Mouse (Mus musculus) bone marrow macrophage, adult 2 months (primary cell): ENCODE measurements around the gene Fam120b. TPM values are rescaled to one million over a fixed set of nuclear protein-coding genes. Genes with fewer than 3 reads are reported as not detected.

Experiments used
- H3K27ac ChIP-seq: 2 replicates; pipeline ENCODE4 v1.5.1; 2012; ENCODE audit warnings: low read depth, low read length; ENCODE audit not compliant: insufficient read depth
- H3K4me1 ChIP-seq: 2 replicates; pipeline ENCODE4 v1.6.1; 2012; ENCODE audit warnings: low read length; ENCODE audit not compliant: control insufficient read depth, insufficient read depth
- H3K4me3 ChIP-seq: 2 replicates; pipeline ENCODE4 v1.5.1; 2012; ENCODE audit warnings: mild to moderate bottlenecking, low read length, moderate library complexity; ENCODE audit not compliant: insufficient read depth
- CTCF ChIP-seq: IDR thresholded peaks from 2 replicates; pipeline ENCODE4 v1.5.1; 2012; ENCODE audit warnings: low read depth, mild to moderate bottlenecking, low read length, moderate library complexity
- POLR2A ChIP-seq: IDR thresholded peaks from 2 replicates; pipeline ENCODE4 v1.6.1; 2012; ENCODE audit warnings: mild to moderate bottlenecking, low read depth, low read length, borderline replicate concordance
- polyA plus RNA-seq: library from polyadenylated mRNA; stranded (reverse); fragments of >200 nt; gene quantifications from 2 replicates; pipeline ENCODE4 v1.2.4, GENCODE M21; 2012; ENCODE audit not compliant: missing spikeins, insufficient read depth, insufficient read length

Fam120b gene
- polyA plus RNA-seq, 1 experiment: 21.8 TPM

DNA sequence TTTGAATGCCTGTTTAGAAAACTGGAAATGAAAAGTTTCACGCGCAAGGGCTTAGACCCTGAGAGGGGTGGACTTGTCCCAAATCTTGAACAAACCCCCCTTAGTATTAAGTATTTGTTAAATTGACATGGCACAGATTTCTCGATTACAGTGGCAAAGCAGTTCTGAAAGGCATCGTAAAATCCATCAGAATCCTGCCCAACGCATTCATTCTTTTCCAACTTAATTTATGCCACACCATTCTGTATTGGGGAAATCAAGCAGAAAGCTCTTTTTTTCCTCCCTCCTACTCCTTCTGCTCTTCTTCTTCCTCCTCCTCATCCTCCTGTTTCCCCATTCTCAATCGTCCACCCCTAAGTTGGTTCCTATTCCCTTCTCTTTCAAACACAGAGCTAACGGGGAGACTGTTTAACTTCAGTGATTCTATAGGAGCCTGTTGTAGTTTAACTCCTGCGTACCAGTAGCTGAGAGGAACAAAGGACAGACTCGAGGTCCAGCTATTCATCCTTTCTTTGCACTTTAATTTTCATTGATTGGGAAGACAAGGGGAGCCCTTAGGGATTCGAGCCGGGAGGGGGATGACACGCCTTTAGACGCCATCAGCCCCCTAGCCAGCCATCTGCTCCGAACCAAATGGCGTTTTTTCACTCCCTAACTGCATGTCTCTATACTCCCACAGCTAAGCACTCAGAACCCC lies 17.4 kb upstream of the Fam120b start:
- TF ChIP-seq CTCF (no peak), POLR2A (no peak)
- no peak overlapping the region for H3K27ac ChIP-seq
- H3K4me1 ChIP-seq: peaks cover 4% of the 10 kb centered on the region
- H3K4me3 ChIP-seq: no peak overlapping the region

DNA sequence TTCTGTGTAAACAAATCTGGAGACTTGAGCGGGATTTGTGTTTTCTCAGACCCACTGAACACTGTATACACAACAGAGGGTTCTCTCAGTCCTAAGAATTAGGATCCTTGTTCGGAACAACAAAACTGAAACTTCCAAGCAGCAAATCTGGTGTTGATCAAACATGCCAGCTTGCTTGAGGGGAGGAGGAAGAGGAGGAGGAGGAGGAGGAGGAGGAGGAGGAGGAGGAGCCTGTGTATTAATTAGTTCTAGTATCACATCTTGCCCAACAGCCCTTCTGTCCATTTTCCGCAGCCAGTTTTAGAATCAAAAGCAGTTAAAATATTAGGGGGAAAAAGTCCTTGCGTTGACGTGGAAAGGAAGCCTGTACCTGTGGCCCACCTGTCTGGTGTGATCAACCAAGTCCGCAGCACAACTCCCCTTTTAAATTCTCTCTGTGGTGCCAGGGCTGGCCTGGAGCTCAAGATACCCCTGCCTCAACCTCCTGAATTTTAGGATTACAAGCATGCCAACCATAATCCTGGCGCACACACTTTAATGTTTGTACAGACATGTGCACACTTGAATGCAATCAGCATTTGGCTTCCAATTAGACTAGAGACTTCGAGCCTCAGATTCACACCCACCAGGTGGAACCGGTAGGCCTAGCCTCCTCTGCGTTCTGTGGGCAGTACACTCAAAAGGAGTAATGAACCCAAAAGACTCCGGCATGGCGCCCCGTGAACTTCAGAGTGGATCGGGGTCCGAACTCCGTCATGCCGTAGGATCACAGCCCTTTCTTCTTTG lies 16.1 kb upstream of the Fam120b start:
- H3K4me1 ChIP-seq: peaks cover 4% of the 10 kb centered on the region
- H3K27ac ChIP-seq: no peak overlapping the region
- peak overlapping the region; percentile 36 for H3K4me3 ChIP-seq
- TF ChIP-seq POLR2A (no peak), CTCF (no peak)

DNA sequence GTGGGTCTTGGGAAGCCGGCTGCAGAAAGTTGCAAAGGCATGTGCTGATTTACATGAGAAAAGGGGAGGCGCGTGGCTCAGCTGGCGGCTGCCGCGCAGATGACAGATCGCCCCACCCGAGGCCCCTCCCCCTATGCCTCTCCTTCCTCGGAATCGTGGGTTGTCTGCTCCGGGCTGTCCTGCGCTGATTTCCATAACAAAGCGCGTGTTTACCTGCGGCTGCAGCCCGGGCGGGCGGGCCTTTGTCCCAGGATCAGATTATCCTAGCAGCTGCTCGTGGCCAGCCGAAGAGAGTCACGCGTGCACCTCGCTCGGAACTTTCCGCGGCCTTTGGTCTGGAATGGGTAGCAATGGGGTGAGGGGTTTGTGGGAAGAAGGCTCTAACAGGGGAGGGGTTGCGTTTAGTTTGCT lies 15.4 kb upstream of the Fam120b start:
- Histone ChIP-seq H3K27ac (no peak overlapping the region), H3K4me3 (peak overlapping the region; percentile 36), H3K4me1 (peaks cover 4% of the 10 kb centered on the region)
- no peak for TF ChIP-seq CTCF

DNA sequence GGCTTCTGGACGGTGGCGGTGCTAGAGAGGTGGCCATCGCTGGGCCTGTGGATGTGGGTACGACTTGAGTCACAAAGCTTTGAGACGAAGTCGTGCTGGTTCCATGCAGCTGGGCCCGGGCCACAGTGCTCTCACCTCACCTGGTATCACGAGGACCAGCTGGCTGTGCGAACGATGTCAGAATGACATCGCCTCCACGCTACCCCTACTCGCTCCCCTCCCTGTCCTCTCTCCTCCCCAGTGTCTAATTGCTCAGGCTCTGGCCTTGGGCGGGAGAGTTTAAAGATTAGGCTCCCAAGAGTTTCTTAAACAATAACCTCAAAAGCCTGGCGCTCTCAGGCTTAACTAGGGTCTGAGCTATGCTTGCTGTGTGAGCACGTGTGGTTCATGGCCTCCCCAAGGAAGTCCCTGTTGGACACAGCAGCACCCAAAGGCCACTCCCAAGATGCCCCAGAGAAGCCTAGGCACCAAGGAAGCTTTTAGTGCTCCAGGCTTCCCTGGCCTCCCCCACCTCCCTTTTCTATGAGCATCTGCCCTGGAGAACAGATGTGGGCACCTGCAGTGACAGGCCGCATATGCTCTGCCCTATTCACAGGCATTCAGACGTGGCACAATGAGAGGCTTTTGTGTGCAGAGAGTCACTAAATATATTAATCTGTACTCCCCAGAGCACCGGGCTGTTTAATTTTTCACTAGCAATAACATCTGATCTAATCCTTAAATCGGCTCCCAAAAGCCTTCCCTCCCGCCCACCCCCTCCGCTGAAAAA lies 14.7 kb upstream of the Fam120b start:
- H3K4me3 ChIP-seq: no peak overlapping the region
- peaks cover 4% of the 10 kb centered on the region for H3K4me1 ChIP-seq
- H3K27ac ChIP-seq: no peak overlapping the region
- TF ChIP-seq POLR2A: no peak
- TF ChIP-seq CTCF: no peak

DNA sequence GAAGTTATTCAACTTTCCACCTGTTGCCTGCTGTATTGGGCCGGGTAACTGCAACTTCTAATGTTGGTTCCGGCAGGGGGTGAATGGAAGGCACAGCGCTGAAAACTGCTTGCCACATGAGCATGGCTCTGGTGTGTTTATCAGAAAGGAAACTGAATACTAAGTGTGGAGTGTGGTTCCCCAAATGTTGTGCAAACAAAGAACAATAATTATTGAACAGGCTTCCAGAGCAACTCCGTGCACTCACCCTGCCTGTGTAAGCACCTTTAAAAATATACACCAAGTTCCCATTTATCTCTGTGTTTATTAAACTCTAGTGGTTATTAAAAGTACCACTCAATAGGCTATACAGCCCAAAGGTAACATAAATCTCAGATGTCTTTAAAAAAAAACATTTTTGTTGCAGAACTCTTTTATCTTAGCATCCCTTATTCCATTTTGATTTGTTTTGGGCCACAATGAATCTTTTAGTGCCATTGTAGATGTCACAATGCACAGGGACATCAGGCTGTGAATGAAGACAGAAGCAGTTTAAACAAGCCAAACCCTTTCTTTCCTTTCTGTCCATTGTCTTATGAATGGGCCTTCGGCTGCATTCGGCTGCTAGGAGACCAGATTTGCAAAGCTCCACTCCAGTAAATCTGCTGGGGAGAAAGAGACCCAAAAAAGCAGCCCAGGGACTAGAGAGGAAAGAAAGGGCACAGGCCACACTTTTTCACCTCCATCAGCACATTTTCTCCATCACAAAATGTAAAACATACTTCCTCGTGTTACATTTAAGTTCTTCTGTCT lies 13.9 kb upstream of the Fam120b start:
- H3K4me1 ChIP-seq: peaks cover 4% of the 10 kb centered on the region
- H3K27ac ChIP-seq: no peak overlapping the region
- no peak overlapping the region for H3K4me3 ChIP-seq
- no peak for TF ChIP-seq POLR2A
- no peak for TF ChIP-seq CTCF

DNA sequence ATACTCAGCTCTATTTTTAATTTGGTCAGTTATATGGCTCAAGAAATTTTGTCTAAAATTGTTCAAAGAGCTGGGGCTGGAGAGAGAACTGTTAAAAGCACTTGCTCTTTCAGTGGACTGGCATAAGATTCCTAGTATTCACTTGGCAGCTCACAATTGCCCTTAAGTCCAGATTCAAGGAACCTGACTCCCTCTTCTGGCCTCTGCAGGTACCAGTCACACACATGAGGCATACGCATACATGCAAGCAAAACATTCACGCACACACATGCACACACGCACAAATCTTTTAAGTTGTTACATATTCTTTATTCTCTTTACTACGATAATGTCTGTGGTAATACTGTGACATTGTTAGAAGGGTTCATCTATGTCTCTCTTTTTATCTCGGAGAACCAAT lies 12.6 kb upstream of the Fam120b start:
- H3K4me3 ChIP-seq: no peak overlapping the region
- no peak overlapping the region for H3K27ac ChIP-seq
- peaks cover 4% of the 10 kb centered on the region for H3K4me1 ChIP-seq
- no peak for TF ChIP-seq POLR2A
- TF ChIP-seq CTCF: no peak

DNA sequence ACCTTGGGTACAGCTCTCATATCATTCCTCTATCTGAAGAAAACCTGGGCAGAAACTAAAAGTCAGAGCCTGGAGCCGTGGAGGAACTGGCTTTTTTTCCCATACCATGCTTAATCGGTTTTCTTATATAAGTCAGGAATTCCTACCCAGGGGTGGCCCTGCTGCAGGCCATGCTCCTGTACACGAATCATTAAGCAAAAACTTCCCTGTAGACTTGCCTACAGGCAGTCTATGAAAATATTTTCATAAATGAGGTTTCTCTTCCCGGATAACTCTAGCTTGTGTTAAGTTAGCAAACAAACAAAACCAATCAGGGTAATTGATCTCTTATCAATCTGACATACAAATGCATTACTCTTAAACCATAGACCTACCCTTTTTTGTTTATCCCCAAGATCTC lies 7.1 kb upstream of the Fam120b start:
- H3K27ac ChIP-seq: no peak overlapping the region
- TF ChIP-seq POLR2A (no peak), CTCF (no peak)

DNA sequence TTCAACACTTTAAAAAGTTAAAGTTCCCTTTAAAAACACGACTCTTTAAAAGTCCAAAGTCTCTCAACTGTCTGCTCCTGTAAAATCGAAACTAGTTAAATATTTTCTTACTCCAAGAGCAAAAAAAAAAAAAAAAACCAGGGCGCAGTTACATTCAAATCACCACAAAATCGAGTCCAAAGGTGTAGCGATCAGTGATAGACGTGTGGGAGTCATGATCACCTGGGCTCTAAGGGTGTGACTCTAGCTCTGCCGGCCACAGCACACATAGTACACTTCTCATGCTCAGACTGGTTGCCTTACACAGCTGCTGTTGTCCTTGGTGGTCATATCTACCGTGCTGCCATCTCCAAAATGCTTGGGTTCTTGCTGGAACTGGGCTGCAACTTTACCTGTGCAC lies 6.6 kb upstream of the Fam120b start:
- no peak for TF ChIP-seq CTCF
- TF ChIP-seq POLR2A: no peak
- H3K27ac ChIP-seq: no peak overlapping the region
- H3K4me3 ChIP-seq: no peak overlapping the region
- no peaks in the 10 kb centered on the region for H3K4me1 ChIP-seq

More for the DNA sequence above, 7.1 kb upstream of the Fam120b start:
- no peak overlapping the region for H3K4me3 ChIP-seq
- no peaks in the 10 kb centered on the region for H3K4me1 ChIP-seq

DNA sequence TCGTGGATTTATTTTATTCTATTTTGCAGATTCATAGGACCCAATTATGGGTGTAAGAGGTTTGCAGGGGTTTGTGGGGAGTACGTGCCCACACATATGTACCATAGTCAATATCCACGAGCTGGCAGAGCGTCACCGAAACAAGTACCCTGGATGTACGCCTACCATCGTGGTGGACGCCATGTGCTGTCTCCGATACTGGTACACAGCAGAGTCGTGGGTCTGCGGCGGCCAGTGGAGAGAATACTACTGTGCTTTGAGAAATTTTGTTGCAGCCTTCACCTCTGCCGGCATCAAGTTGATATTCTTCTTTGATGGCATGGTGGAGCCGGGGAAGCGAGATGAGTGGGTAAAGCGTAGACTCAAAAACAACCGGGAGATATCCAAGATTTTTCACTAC lies 5.7 kb downstream of the Fam120b start:
- no peak overlapping the region for H3K4me3 ChIP-seq
- H3K4me1 ChIP-seq: peaks cover 6% of the 10 kb centered on the region; the same call in 1 of the 2 replicates
- no peak for TF ChIP-seq POLR2A
- TF ChIP-seq CTCF: no peak
- H3K27ac ChIP-seq: no peak overlapping the region
